Mouse (Mus musculus): Measurements from ENCODE around the gene Sirt6.

DNA sequence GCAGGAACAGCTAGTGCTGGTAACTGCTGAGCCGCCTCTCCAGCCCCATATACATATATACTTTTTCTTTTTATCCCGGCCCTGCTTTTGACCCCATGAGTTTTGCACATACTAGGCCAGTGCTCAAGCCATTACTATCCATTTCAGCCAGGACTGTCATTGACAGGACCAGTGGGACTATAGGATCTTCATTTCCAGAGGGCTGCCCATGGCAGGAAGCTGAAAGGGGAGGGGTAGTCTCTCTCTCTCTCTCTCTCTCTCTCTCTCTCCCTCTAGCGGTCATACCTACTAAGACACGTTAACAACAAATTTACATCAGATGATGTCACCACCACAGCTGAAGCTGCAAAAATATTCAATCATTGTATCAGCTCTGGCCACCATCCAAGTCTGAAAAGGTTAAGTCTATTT is 24.9 kb downstream of the Sirt6 start:
- no peak for TF ChIP-seq POLR2A (IDR thresholded peaks at IDR 0.05; ENCODE audit: low read depth, low read length)
- TF ChIP-seq CTCF (IDR thresholded peaks at IDR 0.05; ENCODE audit: borderline replicate concordance, insufficient read depth, low read length): no peak

Measured in embryonic fibroblast, embryonic 13.5 days (primary cell).